Mouse (Mus musculus): ENCODE measurements around the gene Fez2.

- TF ChIP-seq POLR2A (IDR thresholded peaks at IDR 0.05; ENCODE audit: insufficient read depth, low read length) (no peak), CTCF (IDR thresholded peaks at IDR 0.05; ENCODE audit: low read depth, low read length) (no peak), EP300 (IDR thresholded peaks at IDR 0.05; ENCODE audit: insufficient read depth, low read depth, low read length) (no peak)
Measured at GRCm38 (mm10) chr17:78435661-78436060, 17.7 kb upstream of the Fez2 start.
